Mouse (Mus musculus) liver, postnatal 0 days (tissue): ENCODE measurements at regions not wholly inside any gene's neighbourhood (a gene's known extent, or its start where the extent isn't known, plus 50 kb on each side); places are given as distances from the start of the nearest gene placed in this dataset.

Experiments
- ATAC-seq: fragments of 200-750 bp; cut with Nextera tagmentation; 2 replicates; pipeline ENCODE4 v1.8.0; 2017; ENCODE audit warnings: mild to moderate bottlenecking, moderate library complexity
- DNase-seq: peaks from one replicate; pipeline ENCODE4 v3.0.0-alpha.2; 2016
- H3K27ac ChIP-seq: fragments of 300-500 bp; sonication (generic); 2 replicates; pipeline ENCODE4 v1.5.1; 2014; ENCODE audit warnings: antibody characterized with exemption, moderate library complexity, mild to moderate bottlenecking, low read depth
- H3K27me3 ChIP-seq: fragments of 300-500 bp; sonication (generic); 2 replicates; pipeline ENCODE4 v1.6.1; 2014; ENCODE audit warnings: low read length, control low read depth, mixed read lengths; ENCODE audit not compliant: insufficient read depth
- H3K36me3 ChIP-seq: fragments of 300-500 bp; sonication (generic); replicated peaks from 2 replicates; pipeline ENCODE4 v1.6.1; 2014; ENCODE audit warnings: mild to moderate bottlenecking, control low read depth, low read length, moderate library complexity, mixed read lengths; ENCODE audit not compliant: insufficient read depth
- H3K4me1 ChIP-seq: fragments of 300-500 bp; sonication (generic); 2 replicates; pipeline ENCODE4 v1.6.1; 2014; ENCODE audit warnings: antibody characterized with exemption, mild to moderate bottlenecking, control low read depth; ENCODE audit not compliant: insufficient read depth
- H3K4me2 ChIP-seq: fragments of 300-500 bp; sonication (generic); 2 replicates; pipeline ENCODE4 v1.6.1; 2014; ENCODE audit warnings: low read depth, mild to moderate bottlenecking, low read length, moderate library complexity, mixed read lengths
- H3K4me3 ChIP-seq: fragments of 300-500 bp; sonication (generic); 2 replicates; pipeline ENCODE4 v1.5.1; 2014; ENCODE audit warnings: low read depth, low read length
- H3K9ac ChIP-seq: fragments of 300-500 bp; sonication (generic); replicated peaks from 2 replicates; pipeline ENCODE4 v1.6.1; 2014; ENCODE audit warnings: mild to moderate bottlenecking, moderate library complexity
- H3K9me3 ChIP-seq: fragments of 300-500 bp; sonication (generic); 2 replicates; pipeline ENCODE4 v1.6.1; 2016; ENCODE audit warnings: mild to moderate bottlenecking, control low read depth, low read length, mixed read lengths
- CTCF ChIP-seq: sonication (generic); IDR thresholded peaks from 2 replicates; pipeline ENCODE4 v1.5.1; 2016; ENCODE audit warnings: antibody characterized with exemption, low read depth
- EP300 ChIP-seq: IDR thresholded peaks from 2 replicates; pipeline ENCODE4 v1.6.1; 2016; ENCODE audit warnings: antibody characterized with exemption, low read depth, mild to moderate bottlenecking
- WGBS: fragments of 180-500 bp; shearing (Covaris S2); extraction: QIAGEN DNeasy Blood & Tissue Kit; methylation state at CpG from one replicate; pipeline ENCODE4 v1.1.7; 2014; ENCODE audit not compliant: insufficient replicate concordance; 5-methylcytosine and 5-hydroxymethylcytosine counted together

DNA sequence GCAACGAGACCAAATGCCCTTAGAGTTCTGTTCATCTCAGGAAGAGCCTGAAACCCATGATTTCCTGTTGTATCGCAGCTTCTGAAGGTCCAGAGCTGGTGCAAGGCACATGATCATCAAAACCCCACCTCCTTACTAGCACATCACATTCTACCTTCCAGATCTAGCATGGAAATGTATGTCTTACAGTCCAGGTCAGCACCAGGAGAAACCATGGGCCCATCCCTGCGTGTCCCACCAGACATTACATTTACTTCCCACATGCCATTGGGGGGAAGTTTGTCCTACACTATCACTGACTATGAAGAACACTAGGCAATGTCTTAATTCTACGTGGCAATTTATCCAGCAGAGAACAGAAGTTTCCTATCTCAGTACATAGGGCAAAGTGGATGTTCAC lies 197.0 kb upstream of the Jun start:
- DNase-seq (no peak), ATAC-seq (no peak)
- no peaks in the 10 kb centered on the region for H3K27me3 ChIP-seq
- no peak overlapping the region for H3K27ac ChIP-seq
- WGBS: 53% methylated on average over 4 of the region's 4 CpGs
- H3K4me2 ChIP-seq: no peak overlapping the region
- H3K36me3 ChIP-seq: no peaks in the 10 kb centered on the region
- TF ChIP-seq EP300: no peak
- no peak overlapping the region for H3K9ac ChIP-seq
- H3K9me3 ChIP-seq: no peaks in the 10 kb centered on the region
- no peak overlapping the region for H3K4me3 ChIP-seq
- peaks cover 2% of the 10 kb centered on the region; the same call in 1 of the 2 replicates for H3K4me1 ChIP-seq

DNA sequence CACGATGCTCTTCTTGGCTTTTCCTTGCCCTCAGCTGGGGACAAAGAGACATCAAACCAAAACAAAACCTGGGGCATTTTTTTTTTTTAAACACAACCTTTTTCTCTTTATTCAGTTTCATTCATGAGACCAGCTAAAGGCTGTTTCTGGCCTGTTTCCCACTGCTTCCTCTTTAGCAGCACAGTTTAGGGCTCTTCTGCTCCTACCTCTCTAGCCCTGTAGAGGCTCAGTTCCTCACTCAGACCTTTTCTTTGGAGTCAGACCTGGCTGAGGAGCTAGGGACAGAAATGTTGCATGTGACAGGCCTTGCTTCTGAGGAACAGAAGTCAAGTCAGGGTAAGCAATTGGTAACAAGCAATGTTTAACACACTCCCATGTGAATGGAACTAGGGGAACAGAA lies 198.1 kb upstream of the Jun start:
- ATAC-seq (no peak), DNase-seq (no peak)
- H3K36me3 ChIP-seq: no peaks in the 10 kb centered on the region
- H3K4me2 ChIP-seq: no peak overlapping the region
- H3K4me3 ChIP-seq: no peak overlapping the region
- H3K27ac ChIP-seq: no peak overlapping the region
- H3K4me1 ChIP-seq: peaks cover 2% of the 10 kb centered on the region; the same call in 1 of the 2 replicates
- no peak overlapping the region for H3K9ac ChIP-seq
- 34% methylated on average over 1 of the region's 1 CpGs for WGBS
- no peaks in the 10 kb centered on the region for H3K27me3 ChIP-seq
- no peaks in the 10 kb centered on the region for H3K9me3 ChIP-seq
- TF ChIP-seq CTCF (no peak), EP300 (no peak)

DNA sequence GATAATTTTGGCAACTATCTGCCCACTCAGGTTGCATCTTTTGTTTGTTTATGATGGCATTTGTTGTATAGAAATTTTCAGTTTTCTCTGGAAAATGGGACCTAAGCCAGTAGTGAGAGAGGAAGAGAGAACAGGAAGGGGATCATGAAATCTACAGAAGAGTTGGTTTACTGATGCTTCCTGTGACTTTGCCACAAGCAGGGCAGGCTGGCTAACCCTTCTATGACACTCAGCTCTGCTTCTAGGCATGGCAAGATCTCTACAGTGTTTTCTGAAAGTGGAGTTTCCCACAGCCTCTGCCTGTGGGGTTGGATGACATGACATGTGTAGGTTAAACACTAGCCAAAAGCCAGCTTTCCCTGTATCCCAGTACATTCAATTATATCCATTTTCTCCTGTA lies 217.7 kb upstream of the Jun start:
- no peaks in the 10 kb centered on the region for H3K27me3 ChIP-seq

DNA sequence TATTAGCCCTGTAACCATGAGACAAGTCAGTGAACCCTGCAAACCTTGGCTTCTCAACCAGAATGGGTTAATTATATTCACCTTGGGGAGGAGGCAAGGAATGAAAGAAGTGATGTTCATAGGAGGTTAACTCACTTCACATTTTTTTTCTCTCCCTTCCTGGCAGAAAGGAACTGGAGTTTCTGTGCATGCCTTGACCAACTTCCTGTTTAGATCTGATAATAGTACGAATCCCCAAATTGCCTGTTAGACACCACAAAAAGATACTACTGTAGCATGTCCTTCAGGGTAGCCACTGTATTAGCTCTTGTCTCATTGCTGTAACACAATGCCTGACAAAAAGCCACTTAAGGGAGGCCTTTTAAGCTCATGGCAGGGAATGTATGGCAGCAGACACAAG lies 218.4 kb upstream of the Jun start:
- H3K36me3 ChIP-seq: no peaks in the 10 kb centered on the region
- H3K9ac ChIP-seq: no peak overlapping the region
- 20% methylated on average over 1 of the region's 1 CpGs for WGBS

More for the DNA sequence above, 217.7 kb upstream of the Jun start:
- DNase-seq (no peak), ATAC-seq (no peak)
- no peaks in the 10 kb centered on the region for H3K36me3 ChIP-seq
- H3K27ac ChIP-seq: no peak overlapping the region
- H3K4me2 ChIP-seq: no peak overlapping the region
- H3K4me1 ChIP-seq: peaks cover 4% of the 10 kb centered on the region; the same call in 1 of the 2 replicates
- no peaks in the 10 kb centered on the region for H3K9me3 ChIP-seq
- no peak overlapping the region for H3K9ac ChIP-seq
- TF ChIP-seq EP300 (no peak), CTCF (no peak)
- no peak overlapping the region for H3K4me3 ChIP-seq

DNA sequence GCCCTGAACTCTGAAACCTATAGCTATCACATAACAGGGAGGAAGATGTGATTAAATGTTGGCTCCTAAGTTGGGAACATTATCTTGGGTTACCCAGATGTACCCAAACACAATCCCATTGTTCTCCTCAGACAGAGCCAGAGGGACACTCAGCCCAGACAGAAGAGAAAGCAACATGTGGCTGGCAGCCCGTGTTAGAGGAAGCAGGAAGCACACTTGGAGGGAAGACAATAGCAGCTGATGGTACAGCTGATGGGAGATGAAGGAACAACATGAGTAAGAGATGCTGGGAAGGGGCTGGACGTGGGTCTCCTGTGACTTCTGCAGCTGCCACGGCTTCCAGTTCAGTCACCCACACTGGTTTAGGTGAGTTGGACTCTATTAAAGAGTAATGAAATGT lies 224.2 kb upstream of the Jun start:
- TF ChIP-seq EP300 (no peak), CTCF (no peak)
- DNase-seq: no peak

More for the DNA sequence above, 218.4 kb upstream of the Jun start:
- Histone ChIP-seq H3K27ac (no peak overlapping the region), H3K4me2 (no peak overlapping the region), H3K27me3 (no peaks in the 10 kb centered on the region), H3K4me3 (no peak overlapping the region), H3K4me1 (peaks cover 4% of the 10 kb centered on the region; the same call in 1 of the 2 replicates), H3K9me3 (no peaks in the 10 kb centered on the region)
- TF ChIP-seq EP300 (no peak), CTCF (no peak)
- DNase-seq: no peak
- no peak for ATAC-seq

DNA sequence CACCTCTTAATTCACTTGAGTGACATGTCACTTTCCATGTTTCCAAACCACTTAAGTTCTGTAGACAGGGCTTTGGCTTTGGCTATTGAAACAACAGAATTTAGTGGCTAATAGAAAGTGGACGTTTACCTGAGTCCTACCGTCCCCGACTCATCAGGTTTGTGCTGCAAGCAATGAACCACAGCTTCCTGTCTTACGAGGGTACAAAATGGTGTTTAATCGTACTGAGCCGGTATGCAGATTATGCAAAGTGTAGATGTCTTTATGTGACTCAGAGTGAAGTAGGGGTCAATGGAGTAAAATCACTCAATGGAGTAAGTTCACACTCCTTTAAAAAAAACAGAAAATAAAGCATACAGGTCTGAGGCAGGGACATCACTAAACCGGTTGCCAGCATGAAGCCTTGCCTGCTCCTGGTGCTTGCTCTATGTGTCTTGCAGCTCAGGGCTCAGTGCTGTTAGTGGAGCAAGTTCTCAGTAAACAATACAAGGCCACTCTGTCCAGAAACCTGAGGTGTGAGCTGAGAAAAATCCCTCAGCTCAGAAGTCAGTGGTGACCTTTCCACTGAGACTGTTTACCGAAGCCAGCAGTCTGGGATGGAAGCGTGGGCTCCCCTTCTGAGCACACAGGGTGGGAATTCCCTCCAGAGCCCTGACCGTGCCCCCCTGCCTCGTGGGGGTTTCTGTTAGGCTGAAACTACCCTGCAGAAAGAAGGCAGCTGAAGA lies 226.1 kb upstream of the Jun start:
- Histone ChIP-seq H3K4me2 (no peak overlapping the region), H3K4me3 (no peak overlapping the region), H3K27me3 (no peaks in the 10 kb centered on the region), H3K9me3 (no peaks in the 10 kb centered on the region), H3K36me3 (no peaks in the 10 kb centered on the region), H3K27ac (no peak overlapping the region), H3K4me1 (no peaks in the 10 kb centered on the region; the same call in 1 of the 2 replicates), H3K9ac (no peak overlapping the region)
- ATAC-seq: no peak
- DNase-seq: no peak
- 24% methylated on average over 11 of the region's 11 CpGs for WGBS
- TF ChIP-seq EP300 (no peak), CTCF (no peak)

More for the DNA sequence above, 224.2 kb upstream of the Jun start:
- Histone ChIP-seq H3K36me3 (no peaks in the 10 kb centered on the region), H3K27ac (no peak overlapping the region), H3K4me3 (no peak overlapping the region), H3K9me3 (no peaks in the 10 kb centered on the region), H3K27me3 (no peaks in the 10 kb centered on the region), H3K4me1 (no peaks in the 10 kb centered on the region; the same call in 1 of the 2 replicates), H3K9ac (no peak overlapping the region), H3K4me2 (no peak overlapping the region)
- ATAC-seq: no peak
- WGBS: 46% methylated on average over 3 of the region's 3 CpGs

DNA sequence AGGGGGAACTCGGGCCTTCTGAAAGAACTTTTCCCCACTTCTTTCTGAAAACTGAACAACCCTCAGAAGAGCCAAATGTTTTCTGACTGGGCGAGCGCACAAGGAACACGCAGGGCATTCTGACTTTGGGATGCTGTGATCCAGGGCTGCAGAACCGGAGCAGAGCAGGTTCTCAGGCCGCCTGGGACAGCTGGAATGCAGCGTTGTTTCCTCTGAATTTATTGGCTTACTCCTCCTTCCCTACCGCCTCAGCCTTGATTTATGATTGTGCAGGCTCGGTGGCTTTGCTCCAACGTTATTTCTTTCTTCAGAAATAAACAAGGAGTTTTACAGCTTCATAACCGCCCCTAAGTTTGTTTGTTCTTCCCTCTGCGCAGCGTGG lies 226.7 kb upstream of the Jun start:
- H3K9me3 ChIP-seq: no peaks in the 10 kb centered on the region
- DNase-seq (no peak), ATAC-seq (no peak)
- H3K4me2 ChIP-seq: no peak overlapping the region
- H3K27me3 ChIP-seq: no peaks in the 10 kb centered on the region
- TF ChIP-seq EP300: no peak
- no peak for TF ChIP-seq CTCF
- peaks cover 2% of the 10 kb centered on the region for H3K4me1 ChIP-seq
- H3K4me3 ChIP-seq: no peak overlapping the region
- H3K36me3 ChIP-seq: no peaks in the 10 kb centered on the region
- 54% methylated on average over 13 of the region's 13 CpGs for WGBS
- H3K27ac ChIP-seq: no peak overlapping the region
- no peak overlapping the region for H3K9ac ChIP-seq
